Comparison of ENCODE assay signal across 15 mouse cellular contexts in genomic region chr2:166852270-166852669, GRCm38 (mm10). TPM values are rescaled to one million over a fixed set of nuclear protein-coding genes. Genes with fewer than 3 reads are reported as not detected.
A peak's percentile ranks its signal among the peaks of the same experiment; 100 is the strongest.
DNase-seq lines count a peak whose midpoint lies in the region; ATAC-seq and TF ChIP-seq lines count a peak whose summit lies in the region.
"Had no signal": no experiment of that assay in that cellular context is flagged by ENCODE, and none has a peak within 500 bp of the region (broad histone marks: within the 10 kb centered on the region; RNA-seq: fewer than 3 reads in every experiment).

No protein-coding gene starts in this region.

- TF ChIP-seq EP300 in liver, embryonic 14.5 days (IDR thresholded peaks at IDR 0.05; ENCODE audit: low read depth) = no peak

- TF ChIP-seq CTCF in cerebellum, adult 2 months (IDR thresholded peaks at IDR 0.05; ENCODE audit: borderline replicate concordance, insufficient read depth, low read depth, low read length) = peak; percentile 38; the same call in 1 of the 2 replicates
- TF ChIP-seq CTCF in liver, embryonic 14.5 days (IDR thresholded peaks at IDR 0.05; ENCODE audit: low read depth) = peak; percentile 69
- peak; percentile 20; the same call in 1 of the 2 replicates for TF ChIP-seq CTCF in embryonic fibroblast, embryonic 13.5 days (IDR thresholded peaks at IDR 0.05; ENCODE audit: borderline replicate concordance, insufficient read depth, low read length)

- H3K9me3 ChIP-seq in liver, embryonic 14.5 days (ENCODE audit: control insufficient read depth, low read length) = no peaks in the 10 kb centered on the region; the same call in 1 of the 2 replicates
- H3K9me3 ChIP-seq in liver, embryonic 12.5 days (replicated peaks) = peaks cover 4% of the 10 kb centered on the region; the same call in 1 of the 2 replicates
- no peaks in the 10 kb centered on the region for H3K9me3 ChIP-seq in midbrain, embryonic 16.5 days (replicated peaks; ENCODE audit: control insufficient read depth, low read length, poor library complexity, severe bottlenecking)
- H3K9me3 ChIP-seq: forebrain, embryonic 12.5 days had no signal

- no peak overlapping the region for H3K27ac ChIP-seq in cerebellum, adult 2 months (ENCODE audit: insufficient read depth, low read length)
- no peak overlapping the region for H3K27ac ChIP-seq in liver, embryonic 14.5 days
- no peak overlapping the region for H3K27ac ChIP-seq in liver, embryonic 12.5 days
- no peak overlapping the region for H3K27ac ChIP-seq in embryonic fibroblast, embryonic 13.5 days (ENCODE audit: insufficient read depth, low read length)
- no peak overlapping the region for H3K27ac ChIP-seq in midbrain, embryonic 16.5 days (ENCODE audit: low read length)
- H3K27ac ChIP-seq: embryonic facial prominence, embryonic 10.5 days; forebrain, embryonic 12.5 days had no signal

- no peak overlapping the region for H3K9ac ChIP-seq in liver, embryonic 14.5 days (replicated peaks)
- H3K9ac ChIP-seq in liver, embryonic 12.5 days = no peak overlapping the region
- no peak overlapping the region for H3K9ac ChIP-seq in midbrain, embryonic 16.5 days (ENCODE audit: low read depth, low read length)
- H3K9ac ChIP-seq: forebrain, embryonic 12.5 days had no signal

- no peak overlapping the region for H3K4me2 ChIP-seq in liver, embryonic 14.5 days (ENCODE audit: low read depth)
- H3K4me2 ChIP-seq in liver, embryonic 12.5 days = no peak overlapping the region
- H3K4me2 ChIP-seq in midbrain, embryonic 16.5 days (ENCODE audit: low read length) = no peak overlapping the region
- H3K4me2 ChIP-seq: forebrain, embryonic 12.5 days had no signal

- no peaks in the 10 kb centered on the region for H3K27me3 ChIP-seq in cerebellum, adult 2 months (ENCODE audit: control insufficient read depth, insufficient read depth, low read length)
- no peaks in the 10 kb centered on the region for H3K27me3 ChIP-seq in liver, embryonic 14.5 days (ENCODE audit: control insufficient read depth, insufficient read depth, low read length)
- no peaks in the 10 kb centered on the region for H3K27me3 ChIP-seq in liver, embryonic 12.5 days (replicated peaks)
- H3K27me3 ChIP-seq in midbrain, embryonic 16.5 days (ENCODE audit: control insufficient read depth, insufficient read depth, low read depth, low read length) = no peaks in the 10 kb centered on the region
- H3K27me3 ChIP-seq: forebrain, embryonic 12.5 days had no signal

- DNase-seq in cerebellum, adult 2 months = no peak
- DNase-seq in liver, embryonic 14.5 days (ENCODE audit: low read depth in 3 of 3, low spot score in 3 of 3) = no peak
- DNase-seq in ES-CJ7 (ENCODE audit: low read depth, low spot score) = peak; percentile 38
- DNase-seq in retina, embryonic 14.5 days (ENCODE audit: low spot score) = no peak
- DNase-seq: adrenal gland, postnatal 10 days; cerebellum, adult 18-20 months; gastrocnemius, postnatal 10 days; heart, postnatal 10 days; kidney, adult 8-10 months had no signal

- 97% methylated on average over 7 of the region's 7 CpGs for WGBS in cerebellum, adult 2 months
- WGBS in liver, embryonic 14.5 days (ENCODE audit: insufficient replicate concordance) = 83% methylated on average over 7 of the region's 7 CpGs
- WGBS in liver, embryonic 12.5 days (ENCODE audit: insufficient replicate concordance) = 86% methylated on average over 7 of the region's 7 CpGs
- 95% methylated on average over 7 of the region's 7 CpGs for WGBS in midbrain, embryonic 16.5 days

- H3K4me1 ChIP-seq in cerebellum, adult 2 months (ENCODE audit: control insufficient read depth, insufficient read depth, low read length) = no peaks in the 10 kb centered on the region
- H3K4me1 ChIP-seq in liver, embryonic 14.5 days (replicated peaks; ENCODE audit: control insufficient read depth in 2 of 2, insufficient read depth in 2 of 2, low read length in 1 of 2) = no peaks in the 10 kb centered on the region
- H3K4me1 ChIP-seq in liver, embryonic 12.5 days = no peaks in the 10 kb centered on the region
- no peaks in the 10 kb centered on the region for H3K4me1 ChIP-seq in embryonic fibroblast, embryonic 13.5 days (ENCODE audit: control insufficient read depth, insufficient read depth, low read length)
- no peaks in the 10 kb centered on the region for H3K4me1 ChIP-seq in midbrain, embryonic 16.5 days (ENCODE audit: control insufficient read depth, insufficient read depth, low read length)
- H3K4me1 ChIP-seq: embryonic facial prominence, embryonic 10.5 days; forebrain, embryonic 12.5 days had no signal

- H3K36me3 ChIP-seq in liver, embryonic 14.5 days (replicated peaks; ENCODE audit: control insufficient read depth, insufficient read depth, low read depth) = peaks cover 31% of the 10 kb centered on the region
- peaks cover 95% of the 10 kb centered on the region for H3K36me3 ChIP-seq in liver, embryonic 12.5 days
- H3K36me3 ChIP-seq in midbrain, embryonic 16.5 days (ENCODE audit: control insufficient read depth, insufficient read depth, low read length) = peaks cover 27% of the 10 kb centered on the region

- H3K4me3 ChIP-seq in cerebellum, adult 2 months (replicated peaks; ENCODE audit: insufficient read depth, low read depth, low read length) = no peak overlapping the region
- H3K4me3 ChIP-seq in liver, embryonic 14.5 days (ENCODE audit: insufficient read depth in 1 of 2, low read depth in 2 of 2, low read length in 2 of 2) = no peak overlapping the region
- no peak overlapping the region for H3K4me3 ChIP-seq in liver, embryonic 12.5 days
- H3K4me3 ChIP-seq in embryonic fibroblast, embryonic 13.5 days (ENCODE audit: insufficient read depth, low read length) = no peak overlapping the region
- H3K4me3 ChIP-seq in midbrain, embryonic 16.5 days (ENCODE audit: low read depth, low read length) = no peak overlapping the region
- H3K4me3 ChIP-seq: embryonic facial prominence, embryonic 10.5 days; forebrain, embryonic 12.5 days had no signal

- no peak for ATAC-seq in cerebellum, adult (ENCODE audit: insufficient number of reproducible peaks, low FRiP score, low TSS enrichment)
- no peak for ATAC-seq in liver, embryonic 14.5 days (ENCODE audit: insufficient read depth)
- no peak for ATAC-seq in liver, embryonic 12.5 days
- ATAC-seq in midbrain, embryonic 16.5 days = no peak

- TF ChIP-seq POLR2A in cerebellum, adult 2 months (IDR thresholded peaks at IDR 0.05; ENCODE audit: borderline replicate concordance, insufficient read depth, low read length) = no peak
- TF ChIP-seq POLR2A in embryonic fibroblast, embryonic 13.5 days (IDR thresholded peaks at IDR 0.05; ENCODE audit: low read depth, low read length) = no peak

RNA-seq across cellular contexts. Expression of gene Arfgef2, which starts 46.9 kb away (rescaled TPM):
- 27.9 and 29.1 TPM in 2 replicates for polyA plus RNA-seq in cerebellum, adult 2 months (2012; rRNA removed)
- polyA plus RNA-seq in liver, embryonic 14.5 days (2012; rRNA removed) = 4.4 and 5.5 TPM in 2 replicates
- polyA plus RNA-seq in liver, embryonic 14.5 days (2014; fragmentation: Nextera tagmentation; extraction: Ambion mirVana) = 4.8 and 5.3 TPM in 2 replicates
- polyA plus RNA-seq in liver, embryonic 12.5 days (2016; fragmentation: Nextera tagmentation; extraction: Ambion mirVana) = 7.7 and 8.0 TPM in 2 replicates
- 24.9 and 32.3 TPM in 2 replicates for polyA plus RNA-seq in embryonic fibroblast, embryonic 13.5 days (2011; ENCODE audit: insufficient read length, low read depth, missing spikeins)
- 5.7 and 5.8 TPM in 2 replicates for polyA plus RNA-seq in midbrain, embryonic 16.5 days (2015; fragmentation: Nextera tagmentation; extraction: Ambion mirVana)

RNA-seq across cellular contexts. Expression of gene Cse1l, which starts 53.6 kb away (rescaled TPM):
- polyA plus RNA-seq in cerebellum, adult 2 months (2012; rRNA removed) = 49.9 and 55.0 TPM in 2 replicates
- polyA plus RNA-seq in liver, embryonic 14.5 days (2012; rRNA removed) = 25.2 and 33.9 TPM in 2 replicates
- 63.9 and 68.7 TPM in 2 replicates for polyA plus RNA-seq in liver, embryonic 14.5 days (2014; fragmentation: Nextera tagmentation; extraction: Ambion mirVana)
- 108 and 109 TPM in 2 replicates for polyA plus RNA-seq in liver, embryonic 12.5 days (2016; fragmentation: Nextera tagmentation; extraction: Ambion mirVana)
- 118 and 130 TPM in 2 replicates for polyA plus RNA-seq in embryonic fibroblast, embryonic 13.5 days (2011; ENCODE audit: insufficient read length, low read depth, missing spikeins)
- polyA plus RNA-seq in midbrain, embryonic 16.5 days (2015; fragmentation: Nextera tagmentation; extraction: Ambion mirVana) = 100 and 102 TPM in 2 replicates

RNA-seq across cellular contexts. Expression of gene Trp53rkb, which starts 59.9 kb away (rescaled TPM):
- 6.8 and 7.7 TPM in 2 replicates for polyA plus RNA-seq in cerebellum, adult 2 months (2012; rRNA removed)
- 2.4 TPM in 2 replicates for polyA plus RNA-seq in liver, embryonic 14.5 days (2012; rRNA removed)
- 3.3 TPM in 2 replicates for polyA plus RNA-seq in liver, embryonic 14.5 days (2014; fragmentation: Nextera tagmentation; extraction: Ambion mirVana)
- polyA plus RNA-seq in liver, embryonic 12.5 days (2016; fragmentation: Nextera tagmentation; extraction: Ambion mirVana) = 5.0 and 6.3 TPM in 2 replicates
- polyA plus RNA-seq in embryonic fibroblast, embryonic 13.5 days (2011; ENCODE audit: insufficient read length, low read depth, missing spikeins) = 1.3 and 1.7 TPM in 2 replicates
- polyA plus RNA-seq in midbrain, embryonic 16.5 days (2015; fragmentation: Nextera tagmentation; extraction: Ambion mirVana) = 8.8 and 9.0 TPM in 2 replicates
